Mouse (Mus musculus) heart, embryonic 12.5 days (tissue): ENCODE data around the gene Rnase13. TPM values are rescaled to one million over a fixed set of nuclear protein-coding genes. Genes with fewer than 3 reads are reported as not detected.

Experiments
- ATAC-seq: fragments of 200-750 bp; cut with Nextera tagmentation; 2 replicates; pipeline ENCODE4 v1.8.0; 2017; ENCODE audit warnings: moderate TSS enrichment, moderate library complexity; ENCODE audit not compliant: insufficient number of reproducible peaks, low FRiP score
- H3K27ac ChIP-seq: fragments of 300-500 bp; sonication (generic); 2 replicates; pipeline ENCODE4 v1.5.1; 2016; ENCODE audit warnings: mild to moderate bottlenecking, moderate library complexity; ENCODE audit not compliant: poor library complexity, severe bottlenecking
- H3K27me3 ChIP-seq: fragments of 300-500 bp; sonication (generic); replicated peaks from 2 replicates; pipeline ENCODE4 v1.6.1; 2016; ENCODE audit warnings: mild to moderate bottlenecking, moderate library complexity
- H3K36me3 ChIP-seq: fragments of 300-500 bp; sonication (generic); 2 replicates; pipeline ENCODE4 v1.6.1; 2016; ENCODE audit warnings: mild to moderate bottlenecking, moderate library complexity
- H3K4me1 ChIP-seq: fragments of 300-500 bp; sonication (generic); replicated peaks from 2 replicates; pipeline ENCODE4 v1.6.1; 2016; ENCODE audit warnings: mild to moderate bottlenecking
- H3K4me2 ChIP-seq: fragments of 300-500 bp; sonication (generic); 2 replicates; pipeline ENCODE4 v1.6.1; 2016; ENCODE audit warnings: mild to moderate bottlenecking, moderate library complexity
- H3K4me3 ChIP-seq: fragments of 300-500 bp; sonication (generic); 2 replicates; pipeline ENCODE4 v1.5.1; 2016; ENCODE audit warnings: mild to moderate bottlenecking
- H3K9ac ChIP-seq: fragments of 300-500 bp; sonication (generic); 2 replicates; pipeline ENCODE4 v1.6.1; 2016; ENCODE audit warnings: mild to moderate bottlenecking, moderate library complexity
- H3K9me3 ChIP-seq: fragments of 300-500 bp; sonication (generic); replicated peaks from 2 replicates; pipeline ENCODE4 v1.6.1; 2016; ENCODE audit warnings: mild to moderate bottlenecking, moderate library complexity
- WGBS: fragments of 180-500 bp; shearing (Covaris S2); methylation state at CpG from one replicate; pipeline ENCODE4 v1.1.7; 2016; 5-methylcytosine and 5-hydroxymethylcytosine counted together
- polyA plus RNA-seq: library from polyadenylated mRNA; unstranded; fragments of >200 nt; fragmentation: Nextera tagmentation; extraction: Ambion mirVana; gene quantifications from 2 replicates; pipeline ENCODE4 v1.2.1, GENCODE M21; 2016

Gene Rnase13
- polyA plus RNA-seq, 1 experiment from 2014 or later = not detected

DNA sequence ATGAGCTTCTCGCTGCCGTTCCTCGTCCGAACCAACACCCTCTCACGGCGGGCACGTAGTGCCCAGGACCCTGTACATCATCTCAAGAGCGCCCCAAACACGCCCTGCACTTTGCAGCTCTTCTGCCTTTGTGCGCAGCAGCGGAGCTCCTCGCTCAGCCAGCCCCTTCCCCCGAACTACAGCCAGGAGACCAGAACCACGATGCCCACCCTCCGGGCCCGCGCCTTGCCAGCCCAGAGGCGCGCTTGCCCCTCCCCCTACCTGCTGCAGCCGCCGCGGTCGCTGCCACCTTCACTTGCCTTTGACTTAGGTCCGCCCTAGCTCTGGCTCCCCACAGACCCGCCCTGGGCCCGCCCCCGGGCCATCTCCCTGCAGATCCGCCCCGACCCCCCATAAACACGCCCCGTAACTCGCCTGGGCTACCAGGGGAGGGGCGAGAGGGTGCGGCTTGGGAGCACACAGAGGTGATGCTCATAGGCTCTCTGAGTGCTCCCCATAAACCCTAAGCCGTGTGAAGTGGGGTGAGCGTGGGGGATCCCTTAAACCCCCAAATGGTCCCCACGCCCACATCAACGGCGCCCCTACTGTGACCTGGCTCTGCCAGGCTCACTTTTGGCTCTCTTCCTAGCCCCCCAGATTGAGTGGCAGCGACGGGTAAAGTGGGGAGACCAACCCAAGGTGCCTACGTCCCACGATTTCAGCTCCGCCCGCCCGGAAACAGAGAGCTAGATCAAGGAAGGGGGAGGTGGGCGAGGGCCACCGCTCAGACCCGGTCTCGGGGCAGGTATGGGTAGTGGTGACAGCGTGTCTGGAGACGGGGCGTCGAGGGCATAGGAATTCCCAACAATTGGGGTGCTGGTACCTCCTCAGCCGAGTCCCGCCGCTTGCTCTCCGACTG lies 9.3 kb downstream of the Rnase13 start:
- Histone ChIP-seq H3K4me3 (peak overlapping the region; percentile 74), H3K4me2 (peak overlapping the region; percentile 97), H3K27me3 (no peaks in the 10 kb centered on the region), H3K9ac (peak overlapping the region; percentile 87), H3K36me3 (peaks cover 30% of the 10 kb centered on the region), H3K4me1 (peaks cover 21% of the 10 kb centered on the region), H3K27ac (peak overlapping the region; percentile 91), H3K9me3 (no peaks in the 10 kb centered on the region)
- under 1% methylated on average over 58 of the region's 58 CpGs for WGBS
- peak; percentile 90 for ATAC-seq

DNA sequence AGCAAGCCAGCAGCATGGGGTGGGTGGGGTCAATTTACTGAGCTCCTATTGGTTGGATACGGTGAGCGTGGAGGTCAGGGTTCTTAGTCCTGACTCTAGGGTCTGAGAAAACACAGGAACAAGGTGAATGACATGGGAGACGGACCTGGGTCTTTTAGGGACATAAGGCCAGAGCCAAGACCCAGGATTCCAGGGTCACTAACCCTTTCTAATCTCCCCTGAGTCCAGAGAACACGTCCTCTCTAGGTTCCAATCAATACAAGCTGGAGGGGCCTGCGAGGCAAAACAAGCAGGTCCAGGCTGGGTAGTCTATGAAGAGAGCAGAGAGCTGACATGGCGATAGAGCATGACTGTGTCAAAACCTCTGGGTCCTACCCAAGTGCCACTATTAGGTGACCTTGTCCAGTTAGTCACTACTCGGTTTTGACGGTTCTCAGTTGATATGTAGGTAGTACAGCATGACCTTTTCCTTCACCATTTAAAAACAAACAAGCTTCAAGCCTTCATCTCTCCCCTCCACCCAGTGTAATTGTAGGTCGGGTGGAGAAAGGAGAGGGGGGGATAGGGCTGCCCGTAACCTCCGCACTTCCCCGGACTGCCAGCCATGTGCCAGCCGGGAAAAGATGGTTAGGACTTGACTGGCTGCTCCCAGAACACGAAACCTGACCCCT lies 10.0 kb downstream of the Rnase13 start:
- Histone ChIP-seq H3K4me3 (peak overlapping the region; percentile 74), H3K9ac (peak overlapping the region; percentile 87), H3K36me3 (peaks cover 38% of the 10 kb centered on the region), H3K27me3 (no peaks in the 10 kb centered on the region), H3K9me3 (no peaks in the 10 kb centered on the region), H3K4me1 (peaks cover 26% of the 10 kb centered on the region), H3K4me2 (peak overlapping the region; percentile 97), H3K27ac (peak overlapping the region; percentile 91)
- 7% methylated on average over 14 of the region's 14 CpGs for WGBS
- ATAC-seq = peak; percentile 13; the same call in 1 of the 2 replicates

DNA sequence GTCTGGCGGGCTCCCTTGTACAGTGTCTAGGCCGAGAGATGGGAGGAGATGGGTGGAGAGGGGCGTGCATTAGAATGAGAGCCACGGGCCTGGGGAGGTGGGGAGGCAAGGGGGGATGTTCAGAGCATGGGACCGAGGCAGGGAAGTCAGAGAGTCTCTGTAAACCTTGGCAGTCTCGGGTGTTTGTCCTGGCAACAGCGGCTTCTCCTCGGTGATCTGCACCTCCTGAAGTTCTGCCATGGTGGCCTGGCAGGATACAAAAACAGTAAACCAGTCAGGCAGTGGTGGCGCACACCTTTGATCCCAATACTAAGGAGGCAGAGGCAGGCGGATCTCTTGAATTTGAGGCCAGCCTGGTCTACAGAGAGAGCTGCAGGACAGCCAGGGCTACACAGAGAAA lies 11.3 kb downstream of the Rnase13 start:
- WGBS = 85% methylated on average over 10 of the region's 10 CpGs
- Histone ChIP-seq H3K4me2 (peak overlapping the region; percentile 97), H3K36me3 (peaks cover 48% of the 10 kb centered on the region)

DNA sequence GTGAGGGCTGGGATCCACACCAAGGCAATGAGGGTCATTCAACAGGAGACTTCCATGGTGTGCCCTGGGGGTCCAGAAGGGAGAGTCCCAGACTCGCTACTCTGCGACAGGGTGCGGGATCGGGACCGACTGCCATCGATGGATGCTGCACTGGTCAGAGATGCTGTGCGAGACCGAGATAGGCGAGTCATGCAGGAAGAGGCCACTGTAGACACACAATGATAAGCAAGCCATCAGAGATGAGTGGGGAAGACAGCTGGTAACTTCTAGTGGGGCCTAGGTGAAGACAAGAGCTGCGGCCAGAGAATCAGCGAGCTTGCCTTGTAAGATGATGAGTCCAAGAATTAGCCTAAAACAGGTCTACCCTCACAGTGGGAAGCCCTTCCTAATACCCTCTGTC lies 16.5 kb downstream of the Rnase13 start:
- H3K36me3 ChIP-seq = peaks cover 61% of the 10 kb centered on the region
- H3K4me2 ChIP-seq = no peak overlapping the region
- peaks cover 31% of the 10 kb centered on the region for H3K4me1 ChIP-seq
- ATAC-seq = 0 out of 2 replicates have a peak, but pooled peaks have one; percentile 26
- H3K9ac ChIP-seq = no peak overlapping the region
- H3K27me3 ChIP-seq = no peaks in the 10 kb centered on the region
- WGBS = 72% methylated on average over 11 of the region's 11 CpGs
- no peak overlapping the region for H3K27ac ChIP-seq
- H3K4me3 ChIP-seq = no peak overlapping the region
- H3K9me3 ChIP-seq = no peaks in the 10 kb centered on the region

More for the DNA sequence above, 11.3 kb downstream of the Rnase13 start:
- Histone ChIP-seq H3K4me1 (peaks cover 38% of the 10 kb centered on the region), H3K9ac (no peak overlapping the region), H3K27me3 (no peaks in the 10 kb centered on the region), H3K4me3 (no peak overlapping the region), H3K27ac (no peak overlapping the region), H3K9me3 (no peaks in the 10 kb centered on the region)
- no peak for ATAC-seq

DNA sequence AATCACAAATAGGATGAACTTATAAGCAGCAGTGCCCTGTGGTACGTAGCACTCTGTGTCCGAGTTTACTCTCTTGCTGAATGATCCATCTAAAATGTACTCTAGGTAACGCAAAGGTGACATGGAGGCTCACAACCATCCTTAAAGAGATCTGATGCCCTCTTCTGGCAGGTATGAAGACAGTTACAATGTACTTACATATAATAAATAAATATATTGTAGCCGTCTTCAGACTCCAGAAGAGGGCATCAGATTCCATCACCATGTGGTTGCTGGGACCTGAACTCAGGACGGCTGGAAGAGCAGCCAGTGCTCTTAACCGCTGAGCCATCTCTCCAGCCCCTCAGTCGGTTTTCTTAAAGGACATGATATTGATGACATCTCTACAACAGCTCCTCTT lies 17.9 kb downstream of the Rnase13 start:
- WGBS = 68% methylated on average over 7 of the region's 7 CpGs
- Histone ChIP-seq H3K27me3 (no peaks in the 10 kb centered on the region), H3K9me3 (no peaks in the 10 kb centered on the region; the same call in 1 of the 2 replicates), H3K4me2 (no peak overlapping the region), H3K4me3 (no peak overlapping the region), H3K27ac (no peak overlapping the region), H3K9ac (no peak overlapping the region), H3K4me1 (peaks cover 31% of the 10 kb centered on the region), H3K36me3 (peaks cover 48% of the 10 kb centered on the region)
- ATAC-seq = no peak

DNA sequence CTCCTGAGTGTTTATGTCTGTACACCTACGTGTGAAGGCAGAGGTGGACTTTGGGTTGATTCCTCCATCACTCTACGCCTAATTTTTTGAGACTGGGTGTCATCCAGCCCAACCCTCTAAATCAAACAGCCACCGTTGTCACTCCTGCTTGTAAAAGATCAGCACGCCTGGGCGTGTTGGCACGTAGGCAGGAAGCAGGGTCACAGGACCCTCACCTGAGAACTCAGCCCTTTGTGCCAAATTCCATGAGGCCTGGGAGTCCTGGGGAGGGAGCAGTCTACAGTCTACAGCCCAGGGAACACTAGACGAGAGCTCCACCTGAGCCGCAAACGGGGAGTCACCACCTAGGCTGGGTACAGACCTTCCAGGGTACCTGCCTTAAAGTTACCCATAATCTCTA lies 18.8 kb downstream of the Rnase13 start:
- WGBS = 86% methylated on average over 9 of the region's 9 CpGs
- H3K9me3 ChIP-seq = no peaks in the 10 kb centered on the region; the same call in 1 of the 2 replicates
- peaks cover 39% of the 10 kb centered on the region for H3K36me3 ChIP-seq
- H3K9ac ChIP-seq = no peak overlapping the region
- no peaks in the 10 kb centered on the region for H3K27me3 ChIP-seq
- H3K27ac ChIP-seq = 0 out of 2 replicates have a peak overlapping the region, but pooled peaks have one; percentile 15
- H3K4me1 ChIP-seq = peaks cover 31% of the 10 kb centered on the region
- no peak for ATAC-seq
- no peak overlapping the region for H3K4me2 ChIP-seq
- H3K4me3 ChIP-seq = no peak overlapping the region

DNA sequence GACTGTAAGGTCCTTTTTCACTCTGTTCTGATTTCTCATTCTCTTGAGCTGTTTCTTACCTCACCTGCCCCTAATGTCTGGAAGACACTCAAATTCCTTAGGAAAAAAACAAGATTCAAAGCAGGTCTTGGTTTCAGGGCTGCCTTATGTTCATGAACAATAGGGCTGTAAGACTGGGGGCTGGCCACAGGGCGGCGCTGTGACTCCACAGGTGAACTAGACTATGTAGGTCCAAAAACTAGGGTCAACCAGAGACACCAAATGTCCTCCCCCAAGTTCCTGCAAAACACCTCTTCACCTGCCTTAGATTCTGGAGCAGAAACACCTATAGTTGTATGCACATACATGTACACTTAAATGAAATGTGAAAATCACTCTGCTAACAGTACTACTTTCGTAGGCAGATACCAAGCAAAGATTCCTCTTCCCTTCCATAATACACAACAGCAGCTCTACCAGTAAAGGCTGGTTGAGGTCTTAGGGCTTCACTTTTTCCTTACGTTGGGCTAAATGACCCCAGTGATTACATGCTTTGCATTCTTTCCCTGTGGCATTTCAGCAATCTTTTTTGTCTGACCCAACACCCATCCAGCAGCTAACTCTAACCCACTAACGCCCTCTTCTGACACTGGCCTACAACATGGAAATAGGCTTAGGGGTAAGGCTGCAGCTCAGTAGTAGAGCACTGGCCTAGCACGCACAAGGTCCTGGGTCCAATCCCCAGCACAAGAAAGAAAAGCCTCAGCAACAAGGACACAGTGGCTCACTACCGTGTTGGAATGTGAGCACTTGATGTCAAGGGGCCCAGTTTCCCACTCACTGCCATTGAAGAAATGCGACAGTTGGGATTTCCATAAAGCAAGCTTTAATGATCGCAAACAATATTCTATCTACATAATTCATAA lies 19.5 kb downstream of the Rnase13 start:
- Histone ChIP-seq H3K36me3 (peaks cover 31% of the 10 kb centered on the region), H3K9me3 (no peaks in the 10 kb centered on the region; the same call in 1 of the 2 replicates), H3K9ac (no peak overlapping the region), H3K27me3 (no peaks in the 10 kb centered on the region), H3K27ac (0 out of 2 replicates have a peak overlapping the region, but pooled peaks have one; percentile 15), H3K4me1 (peaks cover 31% of the 10 kb centered on the region), H3K4me2 (no peak overlapping the region), H3K4me3 (no peak overlapping the region)
- 46% methylated on average over 9 of the region's 9 CpGs for WGBS
- peak; percentile 19; the same call in 1 of the 2 replicates for ATAC-seq

DNA sequence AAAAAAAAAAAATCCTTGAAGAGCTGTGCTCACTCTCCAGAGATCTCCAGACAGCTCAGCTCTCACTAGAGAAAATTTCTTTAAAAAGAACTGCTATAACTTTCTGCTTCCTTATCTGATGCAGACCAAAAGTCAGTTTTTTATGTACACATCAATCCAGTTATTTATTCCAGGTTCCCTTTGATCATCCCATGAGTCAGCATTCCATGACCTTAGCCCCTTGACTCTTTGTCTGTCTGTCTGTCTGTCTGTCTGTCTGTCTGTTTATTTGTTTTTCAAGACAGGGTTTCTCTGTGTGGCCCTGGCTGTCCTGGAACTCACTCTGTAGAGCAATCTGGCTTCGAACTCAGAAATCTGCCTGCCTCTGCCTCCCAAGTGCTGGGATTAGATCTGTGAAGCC lies 23.2 kb downstream of the Rnase13 start:
- H3K9ac ChIP-seq = no peak overlapping the region
- 0 out of 2 replicates have a peak, but pooled peaks cover 2% of the 10 kb centered on the region for H3K36me3 ChIP-seq
- ATAC-seq = no peak
- no peaks in the 10 kb centered on the region for H3K27me3 ChIP-seq
- WGBS = 85% methylated on average over 1 of the region's 1 CpGs
- no peak overlapping the region for H3K27ac ChIP-seq
- H3K4me1 ChIP-seq = peaks cover 13% of the 10 kb centered on the region
- H3K4me3 ChIP-seq = no peak overlapping the region
- H3K4me2 ChIP-seq = no peak overlapping the region
- H3K9me3 ChIP-seq = no peaks in the 10 kb centered on the region; the same call in 1 of the 2 replicates

DNA sequence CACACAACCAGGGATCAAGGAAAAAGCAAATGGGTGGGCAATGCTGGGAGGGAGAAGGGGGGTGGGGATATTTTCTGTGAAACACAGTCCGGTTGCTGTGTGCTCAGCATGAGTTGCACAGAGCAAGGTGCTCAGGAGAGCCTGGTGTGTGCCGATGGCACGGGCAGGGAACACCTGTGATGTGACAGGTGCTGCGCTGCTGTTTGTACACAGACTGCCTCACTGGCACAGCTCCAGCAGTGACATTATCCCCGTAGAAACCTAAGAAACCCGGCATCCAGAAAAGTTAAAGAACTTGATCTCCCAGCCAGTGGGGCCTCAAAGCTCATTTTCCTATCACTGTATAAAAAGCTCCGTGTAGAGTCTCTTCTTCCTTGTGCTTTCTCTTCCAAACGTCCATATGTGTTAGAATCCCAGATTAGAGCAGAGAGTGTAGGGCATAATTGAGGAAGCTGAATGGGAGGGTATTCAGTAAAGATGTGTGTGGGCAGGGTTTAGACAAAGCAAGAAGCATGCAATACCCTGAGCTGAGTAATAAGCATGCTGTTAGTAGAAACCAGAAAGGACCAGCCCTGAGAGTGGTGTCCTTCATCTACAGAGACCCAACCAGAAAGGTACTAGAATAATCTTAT lies 25.9 kb downstream of the Rnase13 start:
- H3K4me1 ChIP-seq = peaks cover 15% of the 10 kb centered on the region
- H3K4me2 ChIP-seq = no peak overlapping the region
- no peaks in the 10 kb centered on the region; the same call in 1 of the 2 replicates for H3K9me3 ChIP-seq
- no peaks in the 10 kb centered on the region for H3K27me3 ChIP-seq
- H3K27ac ChIP-seq = no peak overlapping the region
- WGBS = 73% methylated on average over 8 of the region's 8 CpGs
- no peak overlapping the region for H3K9ac ChIP-seq
- no peak overlapping the region for H3K4me3 ChIP-seq
- no peak for ATAC-seq
- H3K36me3 ChIP-seq = peaks cover 8% of the 10 kb centered on the region

DNA sequence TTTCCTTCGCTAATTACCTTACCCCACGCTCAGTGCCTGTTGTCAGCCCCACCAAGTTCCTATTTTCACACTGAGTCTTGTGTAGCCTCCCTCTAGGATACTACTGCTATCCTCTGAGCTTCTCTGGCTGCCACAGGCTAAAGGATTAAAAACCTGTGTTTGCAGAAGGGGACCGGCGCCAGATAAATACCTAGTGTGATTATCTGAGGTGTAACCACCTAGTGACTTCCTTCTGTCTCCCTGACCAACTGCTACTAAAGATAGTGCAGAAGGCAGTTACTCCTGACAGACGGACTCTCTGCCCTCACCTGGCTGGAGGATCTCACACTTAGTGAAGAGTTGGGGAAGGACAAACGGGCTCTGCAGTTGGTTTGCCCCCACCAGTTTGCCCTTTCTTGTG lies 26.6 kb downstream of the Rnase13 start:
- Histone ChIP-seq H3K4me3 (no peak overlapping the region), H3K36me3 (peaks cover 14% of the 10 kb centered on the region), H3K9ac (no peak overlapping the region), H3K4me1 (peaks cover 15% of the 10 kb centered on the region), H3K27ac (no peak overlapping the region), H3K4me2 (no peak overlapping the region), H3K27me3 (no peaks in the 10 kb centered on the region), H3K9me3 (no peaks in the 10 kb centered on the region; the same call in 1 of the 2 replicates)
- no peak for ATAC-seq
- 66% methylated on average over 6 of the region's 6 CpGs for WGBS
